Mouse (Mus musculus) spleen, adult 2 months (tissue): Measurements from ENCODE around the gene Olfr1419.
"Not testable (repeated sequence)": the region's sequence is repeated elsewhere in the genome, so short reads cannot be mapped to it uniquely, and the experiment has no call there.

Source experiments
- CTCF ChIP-seq: fragments of 200-500 bp; IDR thresholded peaks from 2 replicates; pipeline ENCODE4 v1.5.1; 2011; ENCODE audit warnings: mild to moderate bottlenecking, inconsistent platforms; ENCODE audit not compliant: insufficient read depth, insufficient read length, insufficient replicate concordance; ENCODE audit errors: extremely low read depth
- POLR2A ChIP-seq: fragments of 200-500 bp; IDR thresholded peaks from 2 replicates; pipeline ENCODE4 v1.6.1; 2011; ENCODE audit warnings: low read depth, low read length, inconsistent platforms

DNA sequence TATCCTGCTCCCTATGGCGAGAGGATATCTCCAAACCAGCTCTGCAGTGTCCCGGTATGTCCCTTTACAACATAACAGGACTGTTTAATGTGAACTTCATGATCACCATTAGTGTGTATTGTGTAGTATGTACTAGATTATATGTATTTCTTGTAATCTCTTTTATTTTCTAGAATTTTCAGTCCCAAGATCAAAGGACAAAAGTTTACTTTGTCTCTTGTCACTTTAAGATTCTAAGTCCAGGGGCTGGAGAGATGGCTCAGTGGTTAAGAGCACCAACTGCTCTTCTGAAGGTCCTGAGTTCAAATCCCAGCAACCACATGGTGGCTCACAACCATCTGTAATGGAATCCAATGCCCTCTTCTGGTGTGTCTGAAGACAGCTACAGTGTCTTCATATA is 47.6 kb upstream of the Olfr1419 start:
- TF ChIP-seq POLR2A, CTCF: not testable (repeated sequence)
